Mouse (Mus musculus) urinary bladder, adult 18-20 months (tissue): ENCODE measurements around the gene Tagap1.
"Not testable (repeated sequence)": the region's sequence is repeated elsewhere in the genome, so short reads cannot be mapped to it uniquely, and the experiment has no call there.

Source experiments
- DNase-seq, 2 experiments: peaks; one replicate each; pipeline ENCODE4 v3.0.0; 2022; ENCODE audit warnings: low spot score in 2 of 2, mixed read lengths in 2 of 2

Tagap1 gene

DNA sequence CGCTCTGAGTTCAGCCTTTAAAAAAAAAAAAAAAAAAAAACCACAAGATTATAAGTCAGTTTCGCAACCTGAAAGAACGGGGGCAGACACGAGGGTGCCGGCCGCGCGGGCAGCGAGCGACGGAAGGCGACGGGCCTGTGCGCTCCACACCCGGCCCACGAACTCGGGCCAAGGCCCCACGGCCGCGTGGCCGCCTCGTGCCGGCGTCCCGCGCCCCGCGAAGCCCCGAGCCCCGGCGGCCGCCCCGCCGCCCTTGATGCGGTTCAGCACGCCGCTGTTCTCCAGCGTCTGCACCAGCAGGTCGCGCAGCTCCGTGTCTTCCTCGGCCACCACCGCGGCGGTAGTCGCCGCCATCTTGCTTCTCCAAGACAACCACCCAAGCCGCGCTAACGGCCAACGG, at the start of gene Tagap1:
Gene Tagap1 (minus strand): TSS at position 381 of the 400 bp plus-strand sequence.
- peak; percentile 29 to 47 for DNase-seq

DNA sequence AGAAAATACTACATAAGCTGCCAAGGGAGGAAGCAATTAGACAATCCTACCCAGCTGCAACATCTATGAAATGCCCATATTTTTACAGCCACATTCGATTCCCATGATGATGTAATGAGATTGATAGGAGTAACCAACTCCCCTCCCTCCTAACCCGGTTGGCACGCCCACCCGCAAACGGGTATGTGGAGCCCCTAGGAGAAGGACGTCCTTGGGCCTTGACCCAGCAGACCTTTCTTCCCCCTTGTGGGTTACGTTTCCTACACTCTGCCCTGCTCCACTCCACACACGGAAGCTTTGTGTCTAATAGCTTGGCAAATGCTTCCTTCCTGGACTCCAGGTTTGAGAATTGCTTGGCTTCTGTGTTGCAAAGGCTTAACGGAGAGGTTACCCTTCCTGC, 48.9 kb upstream of the Tagap1 start:
- DNase-seq = not testable (repeated sequence)

DNA sequence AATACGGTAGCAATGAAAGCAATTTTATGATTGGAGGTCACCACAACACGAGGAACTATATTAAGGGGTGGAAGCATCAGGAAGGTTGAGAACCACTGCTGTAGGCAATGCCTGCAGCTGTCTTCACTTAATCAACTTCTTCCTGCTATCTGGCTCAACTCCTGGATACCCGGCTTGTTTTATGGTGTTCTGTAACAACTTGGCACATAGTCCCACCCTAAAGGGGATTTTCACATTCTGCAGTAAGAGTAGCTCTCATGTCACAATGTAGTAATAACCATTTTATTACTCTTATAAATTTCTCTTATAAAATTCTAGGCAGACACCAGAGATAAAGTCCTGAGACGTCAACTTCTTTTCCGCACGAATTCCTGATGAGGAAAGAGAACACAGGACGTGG, 48.5 kb upstream of the Tagap1 start:
- DNase-seq = not testable (repeated sequence)

DNA sequence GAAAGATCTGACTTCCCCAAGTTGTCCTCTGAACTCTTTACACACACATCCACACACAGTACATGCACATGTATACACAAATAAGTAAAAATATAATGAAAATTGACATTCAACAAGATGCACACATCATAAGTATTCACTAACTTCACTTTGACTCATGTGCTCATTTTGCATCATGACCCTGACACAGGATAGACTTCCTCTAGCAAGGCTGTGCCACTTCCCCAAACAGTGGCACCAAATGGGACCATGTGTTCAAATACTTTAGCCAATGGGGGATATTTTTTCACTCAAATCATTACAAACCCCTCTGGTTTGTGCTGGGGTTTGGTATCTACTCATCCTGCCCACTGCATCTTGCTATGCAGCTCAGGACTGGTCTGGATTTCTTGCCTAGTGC, 47.9 kb upstream of the Tagap1 start:
- not testable (repeated sequence) for DNase-seq

DNA sequence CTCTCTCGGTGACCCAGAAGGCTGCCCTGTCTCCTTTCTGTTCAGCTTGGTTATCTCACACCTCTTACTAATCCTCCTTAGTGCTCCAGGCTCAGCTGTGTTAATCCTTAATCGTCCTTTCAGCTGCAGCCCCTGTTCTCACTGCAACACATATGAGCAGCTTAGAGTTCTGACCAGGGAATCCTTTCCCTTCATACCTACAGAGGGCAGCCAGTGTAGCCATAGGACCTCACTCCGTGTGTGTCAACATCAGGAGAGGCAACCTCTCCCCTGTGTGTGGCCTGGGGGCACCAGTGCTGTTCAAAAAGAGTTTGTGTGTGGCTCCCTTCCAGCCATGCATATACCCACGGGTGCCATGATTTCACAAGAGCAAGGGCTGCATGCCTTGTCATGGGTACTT, 44.7 kb upstream of the Tagap1 start:
- DNase-seq = not testable (repeated sequence)

DNA sequence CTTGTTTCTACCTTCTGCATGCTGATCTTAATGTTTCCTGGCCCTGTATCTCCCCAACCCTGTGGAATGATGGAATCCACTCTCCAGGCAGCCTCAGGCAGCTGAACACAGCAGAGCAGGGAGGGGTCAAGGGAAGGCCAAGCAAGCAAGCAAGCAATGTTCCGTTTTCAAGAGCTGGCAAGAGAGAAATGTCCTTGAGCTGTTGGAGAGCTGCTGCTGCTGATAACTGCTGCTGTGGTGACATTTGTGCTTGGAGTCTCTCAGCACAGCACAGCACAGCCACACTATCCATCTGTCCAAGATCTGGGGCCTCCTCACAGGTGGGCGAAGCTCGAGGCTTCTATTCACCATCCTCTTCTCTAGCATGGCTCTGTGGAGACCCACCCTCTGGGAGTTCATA, 42.4 kb upstream of the Tagap1 start:
- not testable (repeated sequence) for DNase-seq

DNA sequence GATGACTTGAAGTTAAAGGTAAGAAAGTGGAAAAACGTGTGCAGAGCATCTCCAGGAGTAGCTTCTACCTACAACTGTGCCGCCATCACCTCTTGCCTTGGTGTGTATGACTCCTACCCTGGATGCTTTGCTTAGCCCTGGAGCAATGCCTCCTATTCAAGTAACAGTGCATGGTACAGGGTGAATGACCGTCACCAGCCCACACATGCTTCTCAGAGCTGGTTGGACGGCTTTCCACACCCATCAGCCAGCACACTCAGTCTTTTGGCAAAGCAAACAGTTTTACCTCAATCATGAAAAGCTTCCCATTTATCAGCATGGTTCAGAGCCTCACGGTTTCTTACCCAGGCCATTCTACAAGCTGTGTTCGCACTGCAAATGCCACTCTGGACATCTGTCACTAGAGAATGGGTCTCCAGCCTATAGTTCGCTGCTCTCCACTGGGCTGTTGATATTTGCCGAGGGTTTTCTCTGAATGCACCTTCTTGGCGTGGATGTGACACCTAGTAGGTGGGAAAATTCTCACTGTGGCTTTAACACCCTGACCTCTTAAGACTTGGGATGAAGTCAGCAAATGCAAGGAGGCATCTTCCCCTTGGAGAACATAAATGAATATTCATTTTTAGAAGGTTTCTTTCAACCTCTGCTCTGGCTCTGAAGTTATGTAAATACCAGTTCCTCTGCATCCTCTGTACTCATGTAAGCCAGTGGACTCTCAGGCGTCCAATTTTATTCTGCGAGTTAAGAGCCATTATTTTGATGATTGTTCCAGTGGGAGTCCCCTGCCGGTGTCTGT, 41.0 kb upstream of the Tagap1 start:
- DNase-seq = not testable (repeated sequence)

DNA sequence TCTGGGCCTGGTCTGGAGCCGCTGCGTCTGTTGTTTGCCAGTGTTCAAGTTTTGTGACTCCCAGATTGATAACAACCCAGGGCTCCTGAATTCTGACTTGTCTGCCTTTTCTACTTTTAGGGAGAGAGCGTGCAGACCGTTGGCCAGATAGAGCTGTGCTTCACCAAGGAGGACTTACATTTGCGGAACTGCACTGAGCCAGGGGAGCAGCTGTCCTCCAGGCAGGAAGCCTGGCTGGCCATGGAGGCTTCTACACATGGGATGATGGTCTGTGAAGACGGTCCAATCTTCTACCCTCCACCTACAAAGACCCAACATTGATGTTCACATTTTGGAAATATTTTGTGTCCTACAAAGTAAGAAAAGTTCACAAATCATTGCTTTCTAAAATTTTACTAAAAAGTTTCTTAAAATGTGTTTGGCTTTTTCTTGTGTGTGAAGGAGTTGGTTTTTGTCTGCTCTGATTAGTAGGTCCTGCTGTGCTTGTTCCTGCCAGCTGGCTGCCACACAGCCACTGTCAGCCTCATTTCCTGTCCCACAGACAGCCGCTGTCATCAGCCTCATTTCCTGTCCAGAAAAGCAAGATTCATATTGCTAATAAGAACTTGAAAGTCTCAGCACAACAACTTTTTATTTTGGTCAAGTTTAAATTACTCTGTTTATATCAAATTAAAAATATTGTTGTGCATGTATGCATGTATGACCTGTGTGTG, 37.0 kb upstream of the Tagap1 start:
- DNase-seq = not testable (repeated sequence)

DNA sequence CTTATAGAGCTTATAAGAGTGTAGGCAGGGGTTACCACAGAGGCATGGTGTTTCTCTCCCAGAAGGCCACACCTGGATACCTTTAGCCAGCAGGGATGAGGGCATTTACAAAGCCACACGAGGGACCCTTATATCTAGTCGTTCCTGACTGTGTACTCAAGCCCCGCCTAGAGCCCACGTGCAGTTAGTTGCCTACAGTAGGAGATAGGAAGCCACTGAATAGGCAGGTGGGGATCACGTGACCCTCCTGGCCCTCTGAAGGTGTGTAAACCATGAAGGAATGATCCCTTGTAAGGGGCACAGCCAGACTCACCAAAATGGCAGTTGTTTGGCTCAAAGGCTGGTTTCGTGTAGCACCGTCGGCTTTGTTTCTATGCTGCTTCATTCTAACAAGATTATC, 35.9 kb upstream of the Tagap1 start:
- not testable (repeated sequence) for DNase-seq

DNA sequence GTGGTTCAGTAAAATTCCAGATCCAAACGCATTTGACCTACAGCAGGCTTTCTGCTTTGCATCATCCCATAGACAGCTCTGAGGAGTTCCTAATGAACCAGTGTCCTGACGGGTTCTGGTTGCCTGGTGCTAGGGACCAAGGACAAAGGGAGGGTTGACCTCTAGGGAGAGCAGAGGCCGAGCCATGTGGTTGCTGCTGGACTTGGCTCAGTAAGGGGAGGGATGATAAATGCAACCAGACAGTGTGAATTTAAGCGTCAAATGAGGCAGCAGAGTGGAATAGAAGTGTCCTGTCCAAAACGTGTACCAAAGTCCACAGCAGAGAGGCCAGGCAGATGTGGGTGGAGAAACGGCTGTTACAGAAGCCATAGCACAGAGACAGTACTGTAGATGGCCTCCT, 34.5 kb upstream of the Tagap1 start:
- DNase-seq = not testable (repeated sequence)

DNA sequence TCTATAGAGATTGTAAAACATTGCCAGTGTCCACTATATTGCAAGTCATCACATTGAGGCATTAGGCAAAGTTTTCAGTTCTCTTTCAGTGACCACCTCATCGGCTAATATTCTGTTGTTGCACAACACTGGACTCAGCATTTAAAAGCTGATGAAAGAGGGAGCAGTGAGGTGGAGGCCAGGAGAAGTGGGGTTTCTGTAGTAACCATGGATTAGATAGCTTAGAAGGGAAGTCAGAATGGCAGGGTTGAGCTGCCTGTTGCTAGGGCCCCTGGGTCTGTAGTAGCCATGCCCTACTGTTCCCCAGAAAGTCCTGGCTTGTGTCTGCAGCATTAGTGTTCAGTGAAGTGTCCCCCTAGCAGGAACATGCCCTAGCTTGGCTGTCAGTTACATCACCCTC, 25.2 kb upstream of the Tagap1 start:
- DNase-seq = not testable (repeated sequence)

DNA sequence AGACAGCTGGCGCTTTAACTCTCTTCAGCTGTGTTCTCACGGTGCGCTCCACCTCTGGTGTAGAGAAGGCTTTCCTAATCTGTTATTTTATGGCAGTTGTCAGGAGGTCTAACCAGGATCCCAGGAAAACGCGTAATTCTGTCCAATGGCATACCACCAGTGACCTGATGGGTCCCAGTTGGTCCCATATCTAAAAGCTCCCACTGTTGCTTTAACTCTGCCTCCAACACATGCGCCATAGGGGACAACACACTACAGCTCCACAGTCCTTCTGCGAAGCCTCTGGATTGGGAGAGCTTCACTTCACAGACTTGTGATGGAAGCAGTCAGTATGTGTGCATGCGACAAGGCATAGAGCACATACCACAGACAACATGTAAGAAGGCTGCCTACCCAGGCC, 19.2 kb upstream of the Tagap1 start:
- not testable (repeated sequence) for DNase-seq

DNA sequence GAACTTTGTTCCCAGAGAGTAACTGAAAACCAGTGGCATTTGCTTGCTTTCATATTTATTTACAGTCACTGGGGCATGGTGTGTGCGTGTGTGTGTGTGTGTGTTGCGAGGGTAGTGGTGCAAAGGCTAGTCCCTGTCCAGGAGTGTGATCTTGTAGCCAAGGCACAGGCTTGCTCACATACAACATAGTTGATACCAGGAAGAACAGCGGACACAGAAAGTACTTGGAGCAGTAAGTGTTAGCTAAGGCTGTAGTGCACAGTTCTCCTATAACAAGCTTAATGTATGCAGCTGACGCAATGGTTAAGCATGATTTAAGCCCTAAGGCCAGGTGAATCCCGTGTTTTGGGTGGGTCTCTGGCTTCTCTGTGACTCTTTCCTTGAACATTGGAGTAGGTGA, 18.4 kb upstream of the Tagap1 start:
- not testable (repeated sequence) for DNase-seq

DNA sequence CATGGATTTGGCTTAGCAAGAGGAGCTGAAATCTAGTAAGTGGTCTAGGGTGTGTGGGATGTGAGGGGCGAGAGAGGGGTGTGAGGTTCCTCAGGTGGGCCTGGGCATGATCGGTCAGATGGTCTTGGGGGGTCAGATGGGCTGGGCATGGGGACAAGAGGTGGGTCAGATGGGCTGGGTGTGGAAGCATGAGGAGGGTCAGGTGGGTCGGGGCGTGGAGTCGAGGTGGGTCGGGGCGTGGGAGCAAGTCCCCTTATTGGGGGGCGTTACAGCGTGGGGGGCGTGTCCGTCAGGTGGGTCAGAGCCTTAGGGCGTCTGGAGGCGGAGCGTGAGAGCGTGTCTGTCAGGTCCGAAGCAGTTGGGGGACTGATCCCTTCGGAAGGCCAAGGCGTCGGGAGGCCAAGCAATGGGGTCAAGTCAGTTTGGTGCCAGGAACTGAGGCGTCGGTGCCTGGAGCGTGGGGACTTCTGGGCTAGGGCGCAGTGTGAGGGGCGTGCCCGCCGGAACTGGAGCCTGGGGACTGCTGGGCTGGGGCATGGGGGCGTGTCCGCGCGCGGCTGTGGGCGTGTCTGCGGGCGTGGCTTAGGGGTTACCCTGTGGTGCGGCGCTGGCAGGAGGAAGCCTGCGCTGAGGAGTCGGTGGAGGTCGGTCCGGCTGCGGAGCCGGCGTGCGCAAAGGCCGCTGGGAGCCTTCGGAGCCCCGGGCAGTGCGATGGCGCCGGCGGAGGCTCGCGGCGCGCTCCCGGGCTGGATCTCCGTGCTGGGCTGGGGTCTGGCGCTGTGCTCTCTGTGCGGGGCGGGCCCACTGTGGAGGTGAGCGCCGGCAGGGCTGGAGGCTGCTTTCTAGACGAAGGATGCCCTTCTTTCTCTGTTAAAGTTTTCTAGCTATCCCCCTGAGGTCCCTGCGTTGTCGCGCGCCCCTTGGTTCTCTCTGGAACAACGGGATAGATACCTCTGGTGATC, 17.6 kb upstream of the Tagap1 start, which contains the start of gene Gm49721:
Gene Gm49721 (plus strand): TSS at position 618 of the 962 bp plus-strand sequence.
- peak; percentile 60 to 80 for DNase-seq

DNA sequence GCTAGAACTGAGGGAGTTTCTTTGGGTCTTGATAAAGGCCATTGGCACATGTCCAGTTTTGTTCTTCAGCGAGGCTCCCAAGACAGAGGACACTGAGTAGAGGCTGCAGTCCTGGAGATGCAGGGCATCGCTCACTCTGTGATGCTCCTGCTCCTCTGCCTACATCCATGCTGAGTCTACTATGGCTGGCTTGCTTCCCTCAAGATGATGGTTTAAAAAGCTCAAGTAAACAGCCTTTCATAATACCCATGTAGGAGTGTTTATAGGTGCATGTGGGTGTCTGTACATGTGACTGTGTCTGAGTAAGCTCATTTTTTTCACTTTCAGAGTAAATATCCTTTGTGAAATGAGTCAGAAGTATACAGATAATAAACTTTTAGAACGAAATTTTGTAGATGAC, 14.0 kb upstream of the Tagap1 start:
- DNase-seq = not testable (repeated sequence)

DNA sequence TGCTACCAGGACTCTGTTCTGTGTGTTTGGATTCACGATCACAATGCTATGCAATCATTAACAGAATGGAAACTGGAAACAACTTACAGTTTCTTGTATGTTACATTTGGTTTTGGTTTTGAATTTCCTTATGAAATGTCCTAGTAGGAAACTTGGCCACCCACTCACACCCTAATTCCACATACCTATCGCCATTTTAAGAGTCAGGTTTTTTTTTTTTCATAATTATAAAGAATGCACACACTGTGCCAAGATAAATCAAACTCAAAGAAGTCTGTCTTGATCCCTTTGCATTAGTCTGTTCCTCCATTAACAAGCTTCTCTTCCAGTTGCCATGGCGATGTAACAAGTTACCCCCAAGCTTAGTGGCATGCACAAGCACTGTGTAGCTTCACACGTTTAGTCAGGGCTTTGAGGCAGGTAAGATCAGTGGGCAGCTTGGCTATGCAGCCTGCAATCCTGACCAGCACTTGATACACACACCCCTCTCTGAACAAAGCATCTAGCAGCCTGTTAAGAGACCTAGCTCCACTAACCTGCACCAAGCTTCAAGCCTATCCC, 12.0 kb upstream of the Tagap1 start:
- DNase-seq = not testable (repeated sequence)

DNA sequence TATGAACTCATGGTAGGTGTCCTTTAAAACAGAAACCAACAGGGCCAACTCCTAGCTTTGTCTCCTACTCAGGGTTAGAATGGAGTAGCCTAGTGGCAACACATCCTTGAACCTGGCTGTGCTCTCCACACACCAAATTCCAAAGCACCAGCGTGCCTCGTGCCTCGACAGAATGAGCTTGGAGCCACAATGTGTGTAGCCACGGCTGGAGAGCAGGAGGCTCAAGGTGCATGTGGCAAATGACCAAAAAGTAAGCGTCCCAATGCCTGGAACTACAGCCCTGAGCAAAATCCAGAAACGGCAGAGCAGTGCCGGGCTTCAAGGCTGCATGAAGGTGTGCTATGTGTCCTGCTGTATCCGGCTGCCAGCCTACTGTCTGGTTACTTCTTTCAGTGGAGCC, 10.3 kb upstream of the Tagap1 start:
- not testable (repeated sequence) for DNase-seq

DNA sequence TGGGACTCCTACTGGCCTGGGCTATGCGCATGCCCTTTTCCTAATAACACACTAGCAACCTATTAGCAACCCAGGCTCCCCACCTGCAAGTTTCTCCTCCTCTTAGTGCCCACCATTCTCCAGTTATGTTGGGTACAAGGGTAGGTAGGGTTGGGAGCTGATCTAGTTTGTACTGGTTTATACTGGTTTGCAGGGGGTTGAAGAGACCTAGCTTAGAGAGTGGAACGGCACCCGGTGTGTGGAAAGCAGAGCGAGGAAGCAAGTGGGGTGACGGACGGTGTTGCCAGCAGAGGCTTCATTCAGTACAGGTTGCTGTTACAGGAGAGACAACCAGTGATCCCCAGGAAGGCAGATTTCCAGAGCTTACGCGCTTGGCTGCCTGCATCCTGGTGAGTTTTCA, 9.4 kb upstream of the Tagap1 start, which contains the start of gene Rnaset2b:
Gene Rnaset2b (plus strand): TSS at position 301 of the 400 bp plus-strand sequence.
- not testable (repeated sequence) for DNase-seq

DNA sequence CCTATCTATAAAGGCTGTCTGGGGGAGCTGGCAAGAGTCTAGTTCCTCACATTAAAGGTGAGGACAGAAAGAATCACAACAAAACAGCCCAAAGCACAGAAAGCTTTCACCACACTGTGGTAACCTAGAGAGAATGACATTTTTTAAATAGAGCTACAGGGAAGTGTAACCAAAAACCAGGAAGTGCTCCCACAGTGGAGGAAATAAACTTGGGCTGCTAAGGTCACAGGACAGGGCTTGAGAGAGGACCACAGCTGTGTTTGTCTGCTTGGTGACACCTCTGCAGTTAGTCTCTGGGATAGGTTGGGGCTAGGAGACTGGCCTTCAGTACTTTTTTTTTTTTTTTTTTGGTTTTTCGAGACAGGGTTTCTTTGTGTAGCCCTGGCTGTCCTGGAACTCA, 6.7 kb upstream of the Tagap1 start:
- DNase-seq = not testable (repeated sequence)

DNA sequence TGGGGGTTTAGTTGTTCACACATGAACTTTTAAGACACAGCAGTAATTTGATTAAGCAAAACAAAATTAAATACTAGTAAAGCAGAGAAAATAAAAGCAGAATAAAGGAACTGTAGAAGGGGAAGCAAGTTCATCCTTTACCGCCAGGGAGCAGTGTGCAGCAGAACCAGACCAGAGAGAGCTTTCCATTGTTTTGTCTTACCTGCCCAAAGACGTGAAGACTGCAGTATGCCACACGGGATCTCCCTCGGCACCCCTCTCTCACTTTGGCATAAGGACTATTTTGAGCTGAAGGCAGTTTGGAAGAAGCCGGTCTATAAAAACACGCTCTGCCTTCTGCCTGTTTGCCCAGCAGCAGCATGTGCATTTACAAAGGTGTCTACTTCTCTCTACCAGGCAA, 4.4 kb upstream of the Tagap1 start:
- peak in 1 of 2 experiments; percentile 25 for DNase-seq

DNA sequence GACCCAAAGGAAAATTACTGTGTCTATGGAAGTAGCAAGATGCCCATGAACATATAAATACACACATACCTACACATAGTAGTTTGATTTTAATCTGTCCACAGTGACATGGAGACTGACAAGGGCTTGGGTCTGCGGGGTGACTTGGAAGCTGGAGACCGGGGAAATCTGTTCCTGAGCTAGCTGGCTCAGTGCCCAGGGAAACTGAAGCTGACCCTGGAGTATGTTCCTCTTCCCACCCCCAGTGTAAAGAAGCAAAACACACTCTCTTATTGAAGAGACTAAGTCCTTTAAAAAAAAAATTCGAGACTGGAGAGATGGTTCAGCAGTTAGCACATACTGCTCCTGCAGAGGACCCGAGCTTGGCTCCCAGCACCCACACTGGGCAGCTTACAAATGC, 2.0 kb upstream of the Tagap1 start:
- not testable (repeated sequence) for DNase-seq
